12 mouse cellular contexts compared by ENCODE assay signal in the genomic region with DNA sequence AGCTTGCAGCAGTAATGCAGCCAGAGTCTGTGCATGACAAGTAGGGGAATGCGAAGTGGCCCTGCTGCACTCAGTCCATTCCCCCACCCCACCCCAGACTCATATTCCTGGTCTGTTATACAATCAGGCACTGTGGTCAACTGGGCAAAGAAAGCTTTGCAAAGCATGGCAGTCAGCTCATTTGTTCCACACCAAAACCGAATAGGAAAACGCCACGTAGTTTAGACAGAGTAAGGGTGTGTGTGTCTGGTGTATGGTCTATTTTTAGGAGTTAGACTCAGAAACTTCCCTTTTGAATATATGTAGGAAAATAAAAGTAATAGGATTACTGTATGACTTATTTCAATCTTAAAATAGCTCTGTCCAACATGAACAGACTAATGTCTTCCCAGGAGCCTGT.
"Had no signal": no experiment of that assay in that cellular context is flagged by ENCODE, and none has a peak within 500 bp of the region (broad histone marks: within the 10 kb centered on the region; RNA-seq: fewer than 3 reads in every experiment).

No protein-coding gene starts in this region.

- H3K27ac ChIP-seq: limb, embryonic 13.5 days; liver, embryonic 14.5 days; midbrain, embryonic 15.5 days; stomach, embryonic 15.5 days had no signal

- H3K9me3 ChIP-seq: limb, embryonic 13.5 days; midbrain, embryonic 15.5 days; stomach, embryonic 15.5 days had no signal

- H3K4me2 ChIP-seq: limb, embryonic 13.5 days; midbrain, embryonic 11.5 days; midbrain, embryonic 15.5 days; stomach, embryonic 15.5 days had no signal

- H3K9ac ChIP-seq: limb, embryonic 13.5 days; liver, embryonic 14.5 days; stomach, embryonic 15.5 days had no signal

- H3K4me3 ChIP-seq: limb, embryonic 13.5 days; midbrain, embryonic 15.5 days; stomach, embryonic 15.5 days had no signal

- DNase-seq: kidney, postnatal 25 days; layer of hippocampus, adult 9-11 months; layer of hippocampus, postnatal 36 days; lung, adult 18-20 months; right cerebral cortex, postnatal 14 days; thymus, adult 2 months; thymus, postnatal 36 days had no signal

- H3K27me3 ChIP-seq: limb, embryonic 13.5 days; midbrain, embryonic 15.5 days; stomach, embryonic 15.5 days had no signal

- ATAC-seq: midbrain, embryonic 15.5 days had no signal

- H3K36me3 ChIP-seq: midbrain, embryonic 15.5 days; stomach, embryonic 15.5 days had no signal
